9 mouse cellular contexts compared by ENCODE assay signal in the genomic region with DNA sequence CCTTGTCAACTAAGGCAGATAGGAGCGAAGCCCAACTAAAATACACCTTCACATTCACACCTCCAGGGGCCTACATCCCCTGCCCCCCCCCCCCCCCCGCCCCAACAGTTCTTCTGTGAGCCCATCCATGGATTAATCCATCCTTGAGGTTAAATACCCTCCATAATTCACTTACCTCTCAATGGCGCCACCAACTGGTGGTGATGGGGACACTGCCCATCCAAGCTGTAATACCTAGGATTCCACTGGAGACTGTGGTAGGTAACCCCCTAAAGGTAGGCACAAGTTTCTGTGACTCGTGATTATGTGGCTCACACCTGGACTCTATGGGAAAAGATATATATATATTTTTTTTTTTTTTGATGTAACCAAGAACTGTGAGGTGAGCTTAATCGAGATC.
A peak's percentile ranks its signal among the peaks of the same experiment; 100 is the strongest.
DNase-seq lines count a peak whose midpoint lies in the region; ATAC-seq and TF ChIP-seq lines count a peak whose summit lies in the region.
"Had no signal": no experiment of that assay in that cellular context is flagged by ENCODE, and none has a peak within 500 bp of the region (broad histone marks: within the 10 kb centered on the region; RNA-seq: fewer than 3 reads in every experiment).

No protein-coding gene starts in this region.

- no peak for ATAC-seq in forebrain, postnatal 0 days
- ATAC-seq in forebrain, embryonic 15.5 days (replicated peaks): no peak
- no peak for ATAC-seq in midbrain, embryonic 14.5 days (ENCODE audit: low FRiP score, low TSS enrichment)
- ATAC-seq in midbrain, embryonic 16.5 days: no peak

- no peaks in the 10 kb centered on the region for H3K4me1 ChIP-seq in forebrain, postnatal 0 days (ENCODE audit: insufficient read depth)
- peaks cover 17% of the 10 kb centered on the region for H3K4me1 ChIP-seq in forebrain, embryonic 15.5 days
- peaks cover 18% of the 10 kb centered on the region for H3K4me1 ChIP-seq in midbrain, embryonic 14.5 days (ENCODE audit: control insufficient read depth, insufficient read depth, low read length)
- peaks cover 8% of the 10 kb centered on the region for H3K4me1 ChIP-seq in midbrain, embryonic 16.5 days (ENCODE audit: control insufficient read depth, insufficient read depth, low read length)

- no peaks in the 10 kb centered on the region for H3K9me3 ChIP-seq in forebrain, postnatal 0 days (ENCODE audit: low read length)
- no peaks in the 10 kb centered on the region for H3K9me3 ChIP-seq in forebrain, embryonic 15.5 days
- no peaks in the 10 kb centered on the region for H3K9me3 ChIP-seq in midbrain, embryonic 14.5 days (ENCODE audit: control insufficient read depth, low read length)
- no peaks in the 10 kb centered on the region for H3K9me3 ChIP-seq in midbrain, embryonic 16.5 days (replicated peaks; ENCODE audit: control insufficient read depth, low read length, poor library complexity, severe bottlenecking)
- H3K9me3 ChIP-seq: neural tube, embryonic 13.5 days had no signal

- DNase-seq in forebrain, postnatal 0 days: no peak
- peak; percentile 55 for DNase-seq in midbrain, embryonic 14.5 days
- peak; percentile 17 for DNase-seq in cerebellum, adult 9-11 months
- peak; percentile 61 for DNase-seq in kidney, postnatal 10 days
- peak; percentile 72 for DNase-seq in retina, postnatal 1 day
- DNase-seq in T-cell, adult 2 months (ENCODE audit: low spot score): no peak

- no peaks in the 10 kb centered on the region for H3K27me3 ChIP-seq in forebrain, postnatal 0 days (ENCODE audit: insufficient read depth, low read length)
- no peaks in the 10 kb centered on the region for H3K27me3 ChIP-seq in forebrain, embryonic 15.5 days
- no peaks in the 10 kb centered on the region for H3K27me3 ChIP-seq in midbrain, embryonic 14.5 days (ENCODE audit: control insufficient read depth, insufficient read depth, low read length)
- no peaks in the 10 kb centered on the region for H3K27me3 ChIP-seq in midbrain, embryonic 16.5 days (ENCODE audit: control insufficient read depth, insufficient read depth, low read depth, low read length)

- no peaks in the 10 kb centered on the region for H3K36me3 ChIP-seq in forebrain, postnatal 0 days (ENCODE audit: insufficient read depth)
- H3K36me3 ChIP-seq in forebrain, embryonic 15.5 days: no peaks in the 10 kb centered on the region
- no peaks in the 10 kb centered on the region for H3K36me3 ChIP-seq in midbrain, embryonic 14.5 days (ENCODE audit: control insufficient read depth, insufficient read depth, low read length)
- no peaks in the 10 kb centered on the region for H3K36me3 ChIP-seq in midbrain, embryonic 16.5 days (ENCODE audit: control insufficient read depth, insufficient read depth, low read length)
- H3K36me3 ChIP-seq: neural tube, embryonic 13.5 days had no signal

- H3K4me3 ChIP-seq in forebrain, postnatal 0 days (ENCODE audit: low read depth, low read length): no peak overlapping the region
- H3K4me3 ChIP-seq in forebrain, embryonic 15.5 days: no peak overlapping the region
- no peak overlapping the region for H3K4me3 ChIP-seq in midbrain, embryonic 14.5 days (replicated peaks; ENCODE audit: low read depth, low read length)
- no peak overlapping the region for H3K4me3 ChIP-seq in midbrain, embryonic 16.5 days (ENCODE audit: low read depth, low read length)
- H3K4me3 ChIP-seq: neural tube, embryonic 13.5 days had no signal

- no peak overlapping the region for H3K4me2 ChIP-seq in forebrain, postnatal 0 days (ENCODE audit: low read depth)
- no peak overlapping the region for H3K4me2 ChIP-seq in forebrain, embryonic 15.5 days (replicated peaks)
- no peak overlapping the region for H3K4me2 ChIP-seq in midbrain, embryonic 14.5 days (ENCODE audit: low read length)
- no peak overlapping the region for H3K4me2 ChIP-seq in midbrain, embryonic 16.5 days (ENCODE audit: low read length)
- H3K4me2 ChIP-seq: neural tube, embryonic 13.5 days had no signal

- no peak overlapping the region for H3K27ac ChIP-seq in forebrain, postnatal 0 days (ENCODE audit: low read depth, low read length)
- no peak overlapping the region for H3K27ac ChIP-seq in forebrain, embryonic 15.5 days (replicated peaks)
- no peak overlapping the region for H3K27ac ChIP-seq in midbrain, embryonic 14.5 days (replicated peaks; ENCODE audit: low read depth, low read length)
- H3K27ac ChIP-seq in midbrain, embryonic 16.5 days (ENCODE audit: low read length): no peak overlapping the region
- H3K27ac ChIP-seq: neural tube, embryonic 13.5 days had no signal

- peak; percentile 58 for TF ChIP-seq CTCF in forebrain, postnatal 0 days (IDR thresholded peaks at IDR 0.05; ENCODE audit: low read depth)

- H3K9ac ChIP-seq in forebrain, postnatal 0 days: no peak overlapping the region
- no peak overlapping the region for H3K9ac ChIP-seq in forebrain, embryonic 15.5 days (replicated peaks)
- no peak overlapping the region for H3K9ac ChIP-seq in midbrain, embryonic 14.5 days (replicated peaks; ENCODE audit: low read length)
- no peak overlapping the region for H3K9ac ChIP-seq in midbrain, embryonic 16.5 days (ENCODE audit: low read depth, low read length)

- WGBS in forebrain, postnatal 0 days: 42% methylated on average over 5 of the region's 5 CpGs
- 52% methylated on average over 4 of the region's 5 CpGs for WGBS in forebrain, embryonic 15.5 days
- WGBS in midbrain, embryonic 14.5 days: 52% methylated on average over 5 of the region's 5 CpGs
- WGBS in midbrain, embryonic 16.5 days: 46% methylated on average over 5 of the region's 5 CpGs

Comparison
In these comparisons a context has a peak if more than half of its experiments do, and no peak if none do; other contexts are left out.
1. DNase-seq: peak in midbrain, embryonic 14.5 days (single experiment), cerebellum, adult 9-11 months (single experiment), kidney, postnatal 10 days (single experiment) and retina, postnatal 1 day (single experiment); none in forebrain, postnatal 0 days (single experiment) and T-cell, adult 2 months (single experiment).